Mouse (Mus musculus) heart, embryonic 11.5 days (tissue): ENCODE results near the gene Agpat3. TPM values are rescaled to one million over a fixed set of nuclear protein-coding genes. Genes with fewer than 3 reads are reported as not detected.
"Not testable (repeated sequence)": the region's sequence is repeated elsewhere in the genome, so short reads cannot be mapped to it uniquely, and the experiment has no call there.

Experiments used
- ATAC-seq: fragments of 200-750 bp; cut with Nextera tagmentation; replicated peaks from 2 replicates; pipeline ENCODE4 v1.8.0; 2017; ENCODE audit warnings: moderate library complexity; ENCODE audit not compliant: insufficient number of reproducible peaks, low FRiP score, low TSS enrichment
- H3K27ac ChIP-seq: fragments of 300-500 bp; sonication (generic); 2 replicates; pipeline ENCODE4 v1.5.1; 2014; ENCODE audit warnings: mild to moderate bottlenecking, low read depth, low read length
- H3K27me3 ChIP-seq: fragments of 300-500 bp; sonication (generic); 2 replicates; pipeline ENCODE4 v1.6.1; 2014; ENCODE audit warnings: mild to moderate bottlenecking, low read length, mixed read lengths; ENCODE audit not compliant: control insufficient read depth, insufficient read depth
- H3K36me3 ChIP-seq: fragments of 300-500 bp; sonication (generic); 2 replicates; pipeline ENCODE4 v1.6.1; 2014; ENCODE audit warnings: mild to moderate bottlenecking, low read length, moderate library complexity, mixed read lengths; ENCODE audit not compliant: control insufficient read depth, insufficient read depth
- H3K4me1 ChIP-seq: fragments of 300-500 bp; sonication (generic); 2 replicates; pipeline ENCODE4 v1.6.1; 2014; ENCODE audit warnings: low read length; ENCODE audit not compliant: control insufficient read depth, insufficient read depth
- H3K4me2 ChIP-seq: fragments of 300-500 bp; sonication (generic); 2 replicates; pipeline ENCODE4 v1.6.1; 2014; ENCODE audit warnings: mild to moderate bottlenecking, moderate library complexity
- H3K4me3 ChIP-seq: fragments of 300-500 bp; sonication (generic); 2 replicates; pipeline ENCODE4 v1.5.1; 2014; ENCODE audit warnings: low read depth, low read length
- H3K9ac ChIP-seq: fragments of 300-500 bp; sonication (generic); 2 replicates; pipeline ENCODE4 v1.6.1; 2014; ENCODE audit warnings: mild to moderate bottlenecking, low read depth, low read length, moderate library complexity
- H3K9me3 ChIP-seq: fragments of 300-500 bp; sonication (generic); replicated peaks from 2 replicates; pipeline ENCODE4 v1.6.1; 2016; ENCODE audit warnings: low read length; ENCODE audit not compliant: control insufficient read depth
- WGBS: fragments of 180-500 bp; shearing (Covaris S2); extraction: QIAGEN DNeasy Blood & Tissue Kit; methylation state at CpG from one replicate; pipeline ENCODE4 v1.1.7; 2014; ENCODE audit not compliant: insufficient replicate concordance; 5-methylcytosine and 5-hydroxymethylcytosine counted together
- polyA plus RNA-seq: library from polyadenylated mRNA; unstranded; fragments of >200 nt; fragmentation: Nextera tagmentation; extraction: Ambion mirVana; gene quantifications from 2 replicates; pipeline ENCODE4 v1.2.1, GENCODE M21; 2014

The Agpat3 gene
- polyA plus RNA-seq, 1 experiment from 2014 or later: 36.1 TPM

DNA sequence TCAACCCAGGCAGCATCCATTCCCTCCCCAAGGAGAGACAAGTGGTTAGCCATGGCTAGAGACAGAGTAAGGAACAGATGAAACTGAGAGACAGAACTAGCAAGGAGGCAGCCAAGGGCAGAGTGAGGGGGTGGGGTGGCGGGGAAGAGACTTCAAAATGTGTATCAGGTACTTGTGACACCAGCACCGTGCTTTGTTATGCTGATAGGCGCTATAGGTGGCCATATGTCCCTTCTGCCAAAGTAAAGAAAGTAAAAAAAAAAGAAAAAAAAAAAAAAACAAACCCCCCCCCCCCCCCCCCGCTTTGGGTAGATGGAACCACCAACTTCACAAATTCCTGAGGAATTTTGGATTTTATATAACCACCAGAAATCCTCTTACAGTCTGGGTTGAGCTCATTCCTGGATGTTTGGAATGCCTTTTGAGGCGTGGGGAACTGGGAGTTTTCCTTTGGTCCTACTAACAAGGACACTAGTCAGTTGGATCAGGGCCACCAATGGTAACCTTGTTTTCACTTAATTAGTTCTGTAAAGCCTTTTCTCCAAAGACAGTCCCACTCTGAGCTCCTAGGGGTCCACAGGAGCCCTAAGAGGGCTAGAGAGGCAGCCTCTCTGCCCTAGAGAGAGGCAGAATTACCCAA lies 14.0 kb upstream of the Agpat3 start:
- Histone ChIP-seq H3K4me2 (peak overlapping the region; percentile 51), H3K4me3 (no peak overlapping the region), H3K27ac (peak overlapping the region; percentile 50), H3K9ac (0 out of 2 replicates have a peak overlapping the region, but pooled peaks have one; percentile 22), H3K36me3 (no peaks in the 10 kb centered on the region), H3K27me3 (no peaks in the 10 kb centered on the region; the same call in 1 of the 2 replicates), H3K9me3 (no peaks in the 10 kb centered on the region), H3K4me1 (peaks cover 15% of the 10 kb centered on the region)
- ATAC-seq: no peak
- WGBS: 35% methylated on average over 5 of the region's 5 CpGs

- peaks cover 15% of the 10 kb centered on the region for H3K4me1 ChIP-seq
- no peak for ATAC-seq
- no peaks in the 10 kb centered on the region; the same call in 1 of the 2 replicates for H3K27me3 ChIP-seq
- H3K9me3 ChIP-seq: no peaks in the 10 kb centered on the region
- WGBS: 56% methylated on average over 6 of the region's 6 CpGs
- H3K27ac ChIP-seq: no peak overlapping the region
- no peak overlapping the region for H3K4me3 ChIP-seq
- H3K9ac ChIP-seq: no peak overlapping the region
- no peaks in the 10 kb centered on the region for H3K36me3 ChIP-seq
- no peak overlapping the region for H3K4me2 ChIP-seq
Measured at GRCm38 (mm10) chr10:78365555-78365954, 13.3 kb upstream of the Agpat3 start.

DNA sequence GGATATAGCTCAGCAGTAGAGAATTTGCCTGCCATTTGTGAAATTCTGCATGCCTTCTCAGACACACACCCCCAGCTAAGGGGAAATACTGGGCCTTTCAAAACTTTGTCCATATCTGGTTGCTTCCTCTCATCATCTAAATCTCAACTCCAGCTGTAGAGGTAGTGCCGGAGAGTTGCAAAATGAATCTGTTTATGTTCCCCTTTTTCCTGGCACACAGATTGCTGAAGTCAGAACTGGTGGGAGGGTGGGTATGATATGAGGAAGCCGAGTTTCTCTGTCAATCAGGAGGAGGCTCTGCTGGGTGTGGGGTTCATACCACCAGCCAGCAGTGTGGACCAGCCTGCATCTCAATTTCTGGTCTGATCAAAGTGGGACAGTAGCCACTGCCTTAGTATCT lies 11.8 kb upstream of the Agpat3 start:
- Histone ChIP-seq H3K27me3 (no peaks in the 10 kb centered on the region; the same call in 1 of the 2 replicates), H3K27ac (no peak overlapping the region), H3K4me2 (no peak overlapping the region), H3K36me3 (no peaks in the 10 kb centered on the region), H3K4me1 (peaks cover 15% of the 10 kb centered on the region), H3K9me3 (no peaks in the 10 kb centered on the region), H3K4me3 (no peak overlapping the region), H3K9ac (no peak overlapping the region)
- ATAC-seq: no peak
- WGBS: 49% methylated on average over 2 of the region's 2 CpGs

DNA sequence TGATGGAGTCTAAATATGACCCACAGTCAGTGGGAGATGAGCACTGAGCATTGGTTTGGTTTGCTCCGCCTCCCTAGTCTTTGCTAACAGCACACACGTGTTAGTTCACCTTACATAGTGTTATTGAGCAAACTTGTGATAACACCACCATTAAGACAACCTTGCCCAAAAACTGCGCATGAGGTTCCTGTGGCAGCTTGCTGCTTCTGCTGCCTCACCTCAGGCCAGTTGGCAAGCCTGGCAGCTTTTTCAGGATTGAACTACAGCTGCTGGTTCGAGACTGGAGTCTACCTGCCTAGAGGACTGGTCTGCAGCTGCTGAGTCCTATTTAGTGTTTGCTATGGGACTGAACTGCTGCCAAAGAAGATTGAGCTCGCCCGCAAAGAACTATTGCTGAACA lies 11.1 kb upstream of the Agpat3 start:
- peaks cover 15% of the 10 kb centered on the region for H3K4me1 ChIP-seq
- no peak overlapping the region for H3K4me3 ChIP-seq
- no peak overlapping the region for H3K27ac ChIP-seq
- no peaks in the 10 kb centered on the region for H3K9me3 ChIP-seq
- no peak overlapping the region for H3K4me2 ChIP-seq
- no peaks in the 10 kb centered on the region; the same call in 1 of the 2 replicates for H3K27me3 ChIP-seq
- no peak overlapping the region for H3K9ac ChIP-seq
- no peaks in the 10 kb centered on the region for H3K36me3 ChIP-seq
- ATAC-seq: no peak
- 85% methylated on average over 6 of the region's 6 CpGs for WGBS

- WGBS: 70% methylated on average over 2 of the region's 2 CpGs
Measured at GRCm38 (mm10) chr10:78361951-78362350, 9.7 kb upstream of the Agpat3 start.

GRCm38 (mm10) chr10:78360290-78360711 lies 8.0 kb upstream of the Agpat3 start:
- Histone ChIP-seq H3K27me3 (no peaks in the 10 kb centered on the region), H3K36me3 (no peaks in the 10 kb centered on the region), H3K4me3 (no peak overlapping the region), H3K9ac (no peak overlapping the region), H3K4me2 (no peak overlapping the region), H3K9me3 (no peaks in the 10 kb centered on the region), H3K4me1 (no peaks in the 10 kb centered on the region), H3K27ac (no peak overlapping the region)
- no peak for ATAC-seq
- 79% methylated on average over 3 of the region's 3 CpGs for WGBS

More at GRCm38 (mm10) chr10:78361951-78362350, 9.7 kb upstream of the Agpat3 start:
- Histone ChIP-seq H3K4me2 (no peak overlapping the region), H3K27ac (no peak overlapping the region), H3K4me1 (peaks cover 10% of the 10 kb centered on the region), H3K9ac (no peak overlapping the region), H3K27me3 (no peaks in the 10 kb centered on the region), H3K4me3 (no peak overlapping the region), H3K9me3 (no peaks in the 10 kb centered on the region), H3K36me3 (no peaks in the 10 kb centered on the region)
- ATAC-seq: no peak

- 84% methylated on average over 3 of the region's 3 CpGs for WGBS
Measured at GRCm38 (mm10) chr10:78358999-78359398, 6.7 kb upstream of the Agpat3 start.

DNA sequence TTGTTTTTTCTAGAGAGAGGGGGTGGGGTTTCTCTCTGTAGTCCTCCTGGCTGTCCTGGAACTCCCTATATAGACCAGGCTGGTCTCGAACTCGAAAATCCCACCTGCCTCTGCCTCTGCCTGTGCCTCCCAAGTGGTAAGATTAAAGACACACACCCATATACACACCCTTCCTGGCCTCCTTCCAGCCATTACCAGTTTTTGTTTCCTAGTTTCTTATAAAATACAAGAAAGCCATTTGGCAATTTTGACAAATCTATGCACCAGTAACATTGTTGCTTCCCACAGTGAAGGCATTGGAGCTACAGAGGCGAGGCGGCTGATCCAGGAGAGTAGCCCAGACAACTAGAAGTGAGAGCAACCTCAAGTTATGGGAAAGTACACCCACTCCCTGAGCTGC lies 6.0 kb upstream of the Agpat3 start:
- H3K9ac ChIP-seq: no peak overlapping the region
- H3K27me3 ChIP-seq: peaks cover 2% of the 10 kb centered on the region; the same call in 1 of the 2 replicates
- H3K4me1 ChIP-seq: no peaks in the 10 kb centered on the region; the same call in 1 of the 2 replicates
- no peak for ATAC-seq
- no peaks in the 10 kb centered on the region for H3K36me3 ChIP-seq
- no peak overlapping the region for H3K4me3 ChIP-seq
- H3K4me2 ChIP-seq: no peak overlapping the region
- 81% methylated on average over 4 of the region's 4 CpGs for WGBS
- H3K27ac ChIP-seq: no peak overlapping the region
- H3K9me3 ChIP-seq: no peaks in the 10 kb centered on the region

More at GRCm38 (mm10) chr10:78358999-78359398, 6.7 kb upstream of the Agpat3 start:
- not testable (repeated sequence) for H3K27me3 ChIP-seq, ATAC-seq, H3K4me3 ChIP-seq, H3K4me1 ChIP-seq, H3K27ac ChIP-seq, H3K9me3 ChIP-seq, H3K9ac ChIP-seq, H3K4me2 ChIP-seq, H3K36me3 ChIP-seq

DNA sequence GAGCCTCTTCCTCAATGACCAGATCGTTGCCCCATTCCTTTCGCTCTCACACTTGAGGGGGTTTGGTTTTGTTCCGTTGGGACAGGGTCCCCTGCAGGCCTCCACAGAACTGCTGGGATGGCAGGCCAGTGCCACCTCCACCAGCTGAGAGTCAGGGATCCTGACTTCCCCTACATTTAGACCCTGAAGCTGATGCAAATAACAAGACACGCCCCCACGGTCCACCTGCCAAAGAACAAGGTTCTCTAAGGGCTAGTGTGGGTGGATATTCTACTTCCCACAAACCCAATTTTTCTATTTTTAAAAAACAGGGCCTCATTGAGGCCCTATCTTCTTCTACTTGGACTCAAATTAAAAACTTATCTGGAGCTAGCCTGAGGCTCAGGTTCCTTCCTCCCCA lies 5.5 kb upstream of the Agpat3 start:
- Histone ChIP-seq H3K9ac (no peak overlapping the region), H3K4me1 (peaks cover 5% of the 10 kb centered on the region; the same call in 1 of the 2 replicates), H3K27me3 (peaks cover 2% of the 10 kb centered on the region; the same call in 1 of the 2 replicates), H3K36me3 (no peaks in the 10 kb centered on the region), H3K27ac (no peak overlapping the region), H3K4me2 (no peak overlapping the region), H3K9me3 (no peaks in the 10 kb centered on the region), H3K4me3 (no peak overlapping the region)
- 83% methylated on average over 5 of the region's 5 CpGs for WGBS
- no peak for ATAC-seq
